Mouse (Mus musculus) bone marrow, adult 2 months (tissue): ENCODE results near the gene Klhdc1.

Experiments used
- CTCF ChIP-seq: fragments of 200-500 bp; IDR thresholded peaks from 2 replicates; pipeline ENCODE4 v1.5.1; 2011; ENCODE audit warnings: low read length, control low read depth; ENCODE audit not compliant: control insufficient read depth, insufficient read depth
- POLR2A ChIP-seq: fragments of 200-500 bp; IDR thresholded peaks from 2 replicates; pipeline ENCODE4 v1.6.1; 2011; ENCODE audit warnings: low read depth, mild to moderate bottlenecking, control low read depth, low read length, borderline replicate concordance; ENCODE audit not compliant: control insufficient read depth

DNA sequence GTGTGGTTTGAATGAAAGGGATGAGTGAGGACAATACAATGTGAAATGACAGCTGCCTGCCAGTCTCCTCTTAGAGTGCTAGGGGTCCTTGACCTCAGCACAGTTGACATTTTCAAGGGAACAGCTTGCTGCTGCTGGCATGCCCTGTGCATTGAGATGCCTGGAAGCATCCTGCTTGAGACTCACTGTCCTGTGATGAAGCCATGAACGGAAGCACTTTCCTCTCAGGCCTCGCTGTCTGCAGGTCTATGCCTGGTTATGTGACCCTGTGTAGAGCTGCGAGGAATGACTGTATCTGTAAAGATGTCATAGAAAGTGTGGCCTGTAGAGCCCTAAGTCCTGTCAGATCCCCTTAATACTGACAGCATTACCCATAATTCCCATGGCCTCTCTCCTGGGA, 24.1 kb downstream of the Klhdc1 start:
- TF ChIP-seq CTCF: no peak
- no peak for TF ChIP-seq POLR2A
